Mouse (Mus musculus) thymus, adult 2 months (tissue): ENCODE measurements around the gene Pid1.

ENCODE experiments used
- CTCF ChIP-seq: fragments of 200-500 bp; IDR thresholded peaks from 2 replicates; pipeline ENCODE4 v1.5.1; 2012; ENCODE audit warnings: mild to moderate bottlenecking, control low read depth, low read length, moderate library complexity, borderline replicate concordance; ENCODE audit not compliant: control insufficient read depth, poor library complexity, insufficient read depth; ENCODE audit errors: extremely low read depth
- POLR2A ChIP-seq: fragments of 200-500 bp; IDR thresholded peaks from 2 replicates; pipeline ENCODE4 v1.6.1; 2012; ENCODE audit warnings: mild to moderate bottlenecking, low read length, control low read depth, moderate library complexity; ENCODE audit not compliant: control insufficient read depth, poor library complexity, insufficient read depth; ENCODE audit errors: extremely low read depth

GRCm38 (mm10) chr1:84192167-84192566 lies 171.8 kb downstream of the Pid1 start:
- TF ChIP-seq POLR2A, result no peak
- no peak for TF ChIP-seq CTCF
